11 mouse cellular contexts compared by ENCODE assay signal in the genomic region with DNA sequence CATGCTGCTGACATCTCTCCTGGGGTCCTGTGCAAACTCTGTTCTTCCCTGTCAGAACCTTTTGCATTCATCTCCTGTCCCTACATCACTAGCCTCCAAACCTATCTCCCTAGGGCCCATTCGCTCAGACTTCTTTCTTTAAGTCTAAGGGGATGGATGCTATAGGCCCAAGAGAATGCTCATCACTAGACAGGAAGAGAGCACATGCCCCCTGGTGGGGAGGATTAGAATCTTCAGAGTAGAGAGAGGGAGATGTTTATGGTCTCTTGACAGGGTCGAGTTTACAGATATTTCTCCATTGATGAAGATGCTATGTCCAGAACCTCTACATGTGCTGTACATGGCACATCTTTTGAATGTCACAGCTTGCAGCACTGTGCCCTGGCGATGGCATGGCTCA.
DNase-seq lines count a peak whose midpoint lies in the region; ATAC-seq and TF ChIP-seq lines count a peak whose summit lies in the region.
"Had no signal": no experiment of that assay in that cellular context is flagged by ENCODE, and none has a peak within 500 bp of the region (broad histone marks: within the 10 kb centered on the region; RNA-seq: fewer than 3 reads in every experiment).

No protein-coding gene starts in this region.

- H3K27me3 ChIP-seq in liver, embryonic 14.5 days (ENCODE audit: control insufficient read depth, insufficient read depth, low read length) = no peaks in the 10 kb centered on the region
- H3K27me3 ChIP-seq: liver, embryonic 15.5 days; neural tube, embryonic 12.5 days had no signal

- no peak overlapping the region for H3K4me3 ChIP-seq in gastrocnemius, adult 2 months
- H3K4me3 ChIP-seq in liver, embryonic 14.5 days (ENCODE audit: insufficient read depth in 1 of 2, low read depth in 2 of 2, low read length in 2 of 2) = no peak overlapping the region
- H3K4me3 ChIP-seq: liver, embryonic 15.5 days; neural tube, embryonic 12.5 days had no signal

- no peak overlapping the region for H3K27ac ChIP-seq in gastrocnemius, adult 2 months
- no peak overlapping the region for H3K27ac ChIP-seq in liver, embryonic 14.5 days
- H3K27ac ChIP-seq: liver, embryonic 15.5 days; neural tube, embryonic 12.5 days had no signal

- TF ChIP-seq POLR2A in brain, embryonic 14.5 days (IDR thresholded peaks at IDR 0.05; ENCODE audit: borderline replicate concordance, extremely low read depth, insufficient read depth, insufficient read length, poor library complexity, severe bottlenecking) = no peak

- DNase-seq in gastrocnemius, adult 2 months = no peak
- DNase-seq in gastrocnemius, postnatal 25 days = no peak
- no peak for DNase-seq in liver, embryonic 14.5 days (ENCODE audit: low read depth in 3 of 3, low spot score in 3 of 3)
- no peak for DNase-seq in liver
- DNase-seq in brain, embryonic 14.5 days (ENCODE audit: low read depth) = peak; percentile 42
- peak; percentile 64 for DNase-seq in retina, embryonic 14.5 days (ENCODE audit: low spot score)
- no peak for DNase-seq in frontal cortex, postnatal 25 days (ENCODE audit: low spot score in 2 of 2)
- DNase-seq: gastrocnemius, postnatal 14 days had no signal

- no peak overlapping the region for H3K4me2 ChIP-seq in liver, embryonic 14.5 days (ENCODE audit: low read depth)
- H3K4me2 ChIP-seq: liver, embryonic 15.5 days; neural tube, embryonic 12.5 days had no signal

- ATAC-seq in liver, embryonic 14.5 days (ENCODE audit: insufficient read depth) = no peak
- no peak for ATAC-seq in activated CD4-positive, CD25-positive, alpha-beta regulatory T cell, adult 4 months

- no peaks in the 10 kb centered on the region for H3K4me1 ChIP-seq in liver, embryonic 14.5 days (replicated peaks; ENCODE audit: control insufficient read depth in 2 of 2, insufficient read depth in 2 of 2, low read length in 1 of 2)
- H3K4me1 ChIP-seq: liver, embryonic 15.5 days; neural tube, embryonic 12.5 days had no signal

- TF ChIP-seq EP300 in liver, embryonic 14.5 days (IDR thresholded peaks at IDR 0.05; ENCODE audit: low read depth) = no peak

- intact Hi-C loops in gastrocnemius, adult 2 months (cut with DNase I) = loop anchor here (5.0 kb wide), 1 partner anchor 451 kb away; no protein-coding TSS in a partner anchor

- no peaks in the 10 kb centered on the region for H3K9me3 ChIP-seq in liver, embryonic 14.5 days (ENCODE audit: control insufficient read depth, low read length)
- H3K9me3 ChIP-seq: liver, embryonic 15.5 days; neural tube, embryonic 12.5 days had no signal

- H3K36me3 ChIP-seq in liver, embryonic 14.5 days (replicated peaks; ENCODE audit: control insufficient read depth, insufficient read depth, low read depth) = no peaks in the 10 kb centered on the region
- H3K36me3 ChIP-seq: liver, embryonic 15.5 days; neural tube, embryonic 12.5 days had no signal

- TF ChIP-seq CTCF in gastrocnemius, adult 2 months (IDR thresholded peaks at IDR 0.05) = peak; percentile 36
- peak; percentile 11; the same call in 1 of the 2 replicates for TF ChIP-seq CTCF in liver, embryonic 14.5 days (IDR thresholded peaks at IDR 0.05; ENCODE audit: low read depth)
- peak; percentile 31; the same call in 1 of the 2 replicates for TF ChIP-seq CTCF in brain, embryonic 14.5 days (IDR thresholded peaks at IDR 0.05; ENCODE audit: borderline replicate concordance, extremely low read depth, insufficient read depth, insufficient read length)

- 39% methylated on average over 3 of the region's 3 CpGs for WGBS in liver, embryonic 14.5 days (ENCODE audit: insufficient replicate concordance)

- H3K9ac ChIP-seq in liver, embryonic 14.5 days (replicated peaks) = no peak overlapping the region
- H3K9ac ChIP-seq: liver, embryonic 15.5 days; neural tube, embryonic 12.5 days had no signal

Comparison
In these comparisons a context has a peak if more than half of its experiments do, and no peak if none do; other contexts are left out.
1. DNase-seq: peak in brain, embryonic 14.5 days (single experiment) and retina, embryonic 14.5 days (single experiment); none in gastrocnemius, adult 2 months (single experiment), gastrocnemius, postnatal 25 days (single experiment), liver, embryonic 14.5 days (0 of 3), liver (single experiment) and frontal cortex, postnatal 25 days (0 of 2).
2. Peak in every context shown above with its lines, with median percentiles within 50 percentile points of each other: CTCF ChIP-seq.